Comparison of ENCODE assay signal across 8 mouse cellular contexts in the genomic region with DNA sequence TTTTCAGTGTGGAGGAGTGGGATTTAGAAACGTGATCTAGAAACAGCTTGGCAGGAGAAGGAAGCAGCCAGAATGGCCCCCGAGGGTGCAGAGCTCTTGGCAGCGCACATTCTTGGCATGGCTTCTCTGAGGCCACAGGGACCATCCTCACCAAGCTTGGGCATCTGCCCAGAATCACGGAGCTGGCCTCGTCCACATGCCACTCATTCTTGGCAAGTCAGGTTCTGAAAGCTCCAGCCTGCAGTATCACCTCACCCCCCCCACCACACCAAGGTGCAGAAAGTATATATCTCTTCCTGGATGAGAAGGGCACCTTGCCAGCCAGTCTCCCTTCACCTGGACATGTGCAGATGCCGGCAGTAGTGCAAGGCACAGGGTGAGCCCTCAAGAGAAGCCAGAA.
DNase-seq lines count a peak whose midpoint lies in the region; ATAC-seq and TF ChIP-seq lines count a peak whose summit lies in the region.
"Had no signal": no experiment of that assay in that cellular context is flagged by ENCODE, and none has a peak within 500 bp of the region (broad histone marks: within the 10 kb centered on the region; RNA-seq: fewer than 3 reads in every experiment).

No protein-coding gene starts in this region.

- 38% methylated on average over 6 of the region's 6 CpGs for WGBS in lung, embryonic 14.5 days

- no peak overlapping the region for H3K4me2 ChIP-seq in lung, embryonic 14.5 days

- no peak overlapping the region for H3K4me3 ChIP-seq in lung, embryonic 14.5 days (ENCODE audit: low read depth, low read length)

- H3K4me1 ChIP-seq in lung, embryonic 14.5 days (ENCODE audit: insufficient read depth), result peaks cover 3% of the 10 kb centered on the region; the same call in 1 of the 2 replicates

- H3K36me3 ChIP-seq in lung, embryonic 14.5 days (ENCODE audit: insufficient read depth), result no peaks in the 10 kb centered on the region

- peak; percentile 49 for DNase-seq in lung, embryonic 14.5 days
- DNase-seq in lung, postnatal 25 days (ENCODE audit: low spot score), result no peak
- DNase-seq in cerebellum, adult 11-12 months, result peak; percentile 95
- DNase-seq in gonadal fat pad, adult 2 months (ENCODE audit: low read depth), result peak; percentile 10
- peak; percentile 13 for DNase-seq in layer of hippocampus, adult 9-11 months
- DNase-seq in thymus, postnatal 0 days (ENCODE audit: low spot score), result no peak
- no peak for DNase-seq in spleen, postnatal 10 days (ENCODE audit: low spot score in 2 of 2)

- no peak for ATAC-seq in lung, embryonic 14.5 days (ENCODE audit: insufficient read depth)

- no peak for TF ChIP-seq CTCF in lung, embryonic 14.5 days (IDR thresholded peaks at IDR 0.05; ENCODE audit: low read depth)

- no peaks in the 10 kb centered on the region for H3K9me3 ChIP-seq in lung, embryonic 14.5 days (ENCODE audit: low read depth, low read length)

- no peaks in the 10 kb centered on the region for H3K27me3 ChIP-seq in lung, embryonic 14.5 days (ENCODE audit: insufficient read depth, low read length)

- H3K9ac ChIP-seq in lung, embryonic 14.5 days, result no peak overlapping the region

- no peak overlapping the region for H3K27ac ChIP-seq in lung, embryonic 14.5 days (ENCODE audit: low read depth)
- H3K27ac ChIP-seq: macrophage had no signal

Comparison
In these comparisons a context has a peak if more than half of its experiments do, and no peak if none do; other contexts are left out.
1. DNase-seq: peak in lung, embryonic 14.5 days (single experiment), cerebellum, adult 11-12 months (single experiment), gonadal fat pad, adult 2 months (single experiment) and layer of hippocampus, adult 9-11 months (single experiment); none in lung, postnatal 25 days (single experiment), thymus, postnatal 0 days (single experiment) and spleen, postnatal 10 days (0 of 2).